Mouse (Mus musculus) liver, adult 2 months (tissue): Measurements from ENCODE around the gene Gpr34. TPM values are rescaled to one million over a fixed set of nuclear protein-coding genes. Genes with fewer than 3 reads are reported as not detected.

ENCODE experiments used
- DNase-seq: peaks from one replicate; pipeline ENCODE4 v3.0.0-alpha.2; 2011; ENCODE audit warnings: low read depth, low spot score; ENCODE audit errors: extremely low read depth
- H3K27ac ChIP-seq: fragments of 200-500 bp; replicated peaks from 2 replicates; pipeline ENCODE4 v1.5.1; 2012; ENCODE audit warnings: low read depth, mild to moderate bottlenecking, control low read depth, inconsistent platforms, low read length; ENCODE audit not compliant: insufficient read depth
- H3K27me3 ChIP-seq: fragments of 200-500 bp; 2 replicates; pipeline ENCODE4 v1.6.1; 2012; ENCODE audit warnings: mild to moderate bottlenecking, moderate library complexity, low read length, inconsistent platforms; ENCODE audit not compliant: control insufficient read depth, insufficient read depth
- H3K36me3 ChIP-seq: fragments of 200-500 bp; 2 replicates; pipeline ENCODE4 v1.6.1; 2012; ENCODE audit warnings: low read length, inconsistent platforms; ENCODE audit not compliant: control insufficient read depth, insufficient read depth
- H3K4me1 ChIP-seq: fragments of 200-500 bp; 2 replicates; pipeline ENCODE4 v1.6.1; 2011; ENCODE audit warnings: low read length; ENCODE audit not compliant: control insufficient read depth, insufficient read depth
- H3K4me3 ChIP-seq: fragments of 200-500 bp; 2 replicates; pipeline ENCODE4 v1.5.1; 2011; ENCODE audit warnings: low read depth, mild to moderate bottlenecking, control low read depth, low read length, moderate library complexity; ENCODE audit not compliant: insufficient read depth
- H3K79me2 ChIP-seq: fragments of 200-500 bp; 2 replicates; pipeline ENCODE4 v1.6.1; 2012; ENCODE audit warnings: inconsistent platforms, mild to moderate bottlenecking, low read length, moderate library complexity; ENCODE audit not compliant: control insufficient read depth, insufficient read depth
- H3K9ac ChIP-seq: fragments of 200-500 bp; 2 replicates; pipeline ENCODE4 v1.6.1; 2012; ENCODE audit warnings: low read depth, mild to moderate bottlenecking, control low read depth, inconsistent platforms, low read length
- CTCF ChIP-seq: fragments of 200-500 bp; IDR thresholded peaks from 2 replicates; pipeline ENCODE4 v1.5.1; 2011; ENCODE audit warnings: low read depth, low read length, control low read depth
- POLR2A ChIP-seq: fragments of 200-500 bp; IDR thresholded peaks from 2 replicates; pipeline ENCODE4 v1.6.1; 2011; ENCODE audit warnings: low read length, control low read depth; ENCODE audit not compliant: insufficient read depth; ENCODE audit errors: extremely low read depth
- WGBS: fragments of 180-500 bp; shearing (Covaris S2); methylation state at CpG from one replicate; pipeline ENCODE4 v1.1.7; 2018; 5-methylcytosine and 5-hydroxymethylcytosine counted together
- polyA plus RNA-seq: library from polyadenylated mRNA; depleted of rRNA; stranded (reverse); fragments of >200 nt; gene quantifications from 2 replicates; pipeline ENCODE4 v1.2.3, GENCODE M21; 2012
- total RNA-seq: library from RNA; depleted of rRNA; stranded (reverse); fragments of >200 nt; gene quantifications from 2 replicates; pipeline ENCODE4 v1.2.3, GENCODE M21; 2014

The Gpr34 gene
- total and polyA plus RNA-seq, 2 experiments, result 0.09 TPM; not detected in 1

GRCm38 (mm10) chrX:13636398-13636797 is 4.5 kb downstream of the Gpr34 start:
- Histone ChIP-seq H3K4me1 (no peaks in the 10 kb centered on the region), H3K9ac (no peak overlapping the region), H3K27ac (no peak overlapping the region), H3K27me3 (no peaks in the 10 kb centered on the region), H3K4me3 (no peak overlapping the region), H3K79me2 (no peaks in the 10 kb centered on the region), H3K36me3 (no peaks in the 10 kb centered on the region)
- TF ChIP-seq POLR2A (no peak), CTCF (no peak)
- no peak for DNase-seq
- 93% methylated on average over 1 of the region's 1 CpGs for WGBS

GRCm38 (mm10) chrX:13638894-13639293 is 7.0 kb downstream of the Gpr34 start:
- H3K9ac ChIP-seq, result no peak overlapping the region
- H3K4me3 ChIP-seq, result no peak overlapping the region
- no peaks in the 10 kb centered on the region for H3K36me3 ChIP-seq
- TF ChIP-seq POLR2A (no peak), CTCF (no peak)
- H3K27ac ChIP-seq, result no peak overlapping the region
- DNase-seq, result no peak
- no peaks in the 10 kb centered on the region for H3K27me3 ChIP-seq
- no peaks in the 10 kb centered on the region for H3K79me2 ChIP-seq
- H3K4me1 ChIP-seq, result no peaks in the 10 kb centered on the region
- WGBS, result 60% methylated on average over 2 of the region's 2 CpGs

GRCm38 (mm10) chrX:13651889-13652288 is 20.0 kb downstream of the Gpr34 start:
- no peak for DNase-seq
- no peaks in the 10 kb centered on the region for H3K36me3 ChIP-seq
- no peaks in the 10 kb centered on the region for H3K27me3 ChIP-seq
- H3K9ac ChIP-seq, result no peak overlapping the region
- H3K4me1 ChIP-seq, result no peaks in the 10 kb centered on the region
- no peak overlapping the region for H3K4me3 ChIP-seq
- no peak for TF ChIP-seq POLR2A
- no peak for TF ChIP-seq CTCF
- WGBS, result 84% methylated on average over 2 of the region's 2 CpGs
- H3K27ac ChIP-seq, result no peak overlapping the region
- no peaks in the 10 kb centered on the region for H3K79me2 ChIP-seq

GRCm38 (mm10) chrX:13652291-13652690 is 20.4 kb downstream of the Gpr34 start:
- no peaks in the 10 kb centered on the region for H3K79me2 ChIP-seq
- H3K36me3 ChIP-seq, result no peaks in the 10 kb centered on the region
- H3K27ac ChIP-seq, result no peak overlapping the region
- TF ChIP-seq POLR2A (no peak), CTCF (no peak)
- H3K4me1 ChIP-seq, result no peaks in the 10 kb centered on the region
- WGBS, result 100% methylated on average over 1 of the region's 1 CpGs
- DNase-seq, result no peak
- H3K27me3 ChIP-seq, result no peaks in the 10 kb centered on the region
- H3K9ac ChIP-seq, result no peak overlapping the region
- no peak overlapping the region for H3K4me3 ChIP-seq

GRCm38 (mm10) chrX:13655005-13655421 is 23.1 kb downstream of the Gpr34 start:
- Histone ChIP-seq H3K27me3 (no peaks in the 10 kb centered on the region), H3K4me3 (no peak overlapping the region), H3K9ac (no peak overlapping the region), H3K27ac (no peak overlapping the region; the same call in 1 of the 2 replicates), H3K4me1 (no peaks in the 10 kb centered on the region), H3K36me3 (no peaks in the 10 kb centered on the region), H3K79me2 (no peaks in the 10 kb centered on the region)
- TF ChIP-seq CTCF, result no peak
- TF ChIP-seq POLR2A, result no peak
- DNase-seq, result peak; percentile 32
- 94% methylated on average over 3 of the region's 3 CpGs for WGBS

- 74% methylated on average over 6 of the region's 6 CpGs for WGBS
- H3K9ac ChIP-seq, result no peak overlapping the region
- no peak for DNase-seq
These were observed 24.0 kb downstream of the Gpr34 start for GRCm38 (mm10) chrX:13655906-13656305.

More at GRCm38 (mm10) chrX:13655906-13656305, 24.0 kb downstream of the Gpr34 start:
- Histone ChIP-seq H3K27me3 (no peaks in the 10 kb centered on the region), H3K4me1 (no peaks in the 10 kb centered on the region), H3K27ac (no peak overlapping the region), H3K4me3 (no peak overlapping the region), H3K79me2 (no peaks in the 10 kb centered on the region), H3K36me3 (no peaks in the 10 kb centered on the region)
- TF ChIP-seq POLR2A (no peak), CTCF (no peak)
